Comparison of ENCODE assay signal across 21 mouse cellular contexts in the genomic region with DNA sequence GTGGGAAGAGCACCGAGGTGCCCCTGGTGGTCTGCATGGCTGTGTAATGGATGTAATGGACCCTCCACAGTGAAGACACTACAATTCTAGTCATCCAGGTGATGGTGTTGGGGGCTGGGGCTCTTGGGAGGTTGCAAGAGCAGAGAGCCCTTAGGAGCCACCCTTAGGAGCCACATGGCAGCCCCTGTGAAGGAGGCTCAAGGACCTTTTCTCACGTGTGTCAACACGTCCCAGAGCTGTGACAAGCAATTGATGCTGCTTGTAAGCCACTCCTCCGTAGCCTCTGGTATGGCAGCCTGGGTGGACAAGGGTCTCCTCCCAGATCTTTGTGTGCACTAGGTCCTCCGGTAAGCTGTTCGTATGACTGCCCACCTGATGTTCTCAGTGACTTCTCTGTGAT. TPM values are rescaled to one million over a fixed set of nuclear protein-coding genes. Genes with fewer than 3 reads are reported as not detected.
"Had no signal": no experiment of that assay in that cellular context is flagged by ENCODE, and none has a peak within 500 bp of the region (broad histone marks: within the 10 kb centered on the region; RNA-seq: fewer than 3 reads in every experiment).

No protein-coding gene starts in this region.

- DNase-seq: kidney, adult 2 months; kidney, postnatal 25 days; layer of hippocampus, adult 9-11 months; liver; midbrain, embryonic 14.5 days; retina, postnatal 1 day; right cerebral cortex, postnatal 25 days; spleen, adult 18-20 months; thymus, postnatal 25 days had no signal

- H3K4me1 ChIP-seq: liver, embryonic 12.5 days; liver, embryonic 15.5 days had no signal

- H3K9ac ChIP-seq: limb, embryonic 13.5 days; liver, embryonic 12.5 days; liver, embryonic 15.5 days; neural tube, embryonic 13.5 days; stomach, embryonic 15.5 days had no signal

- H3K4me3 ChIP-seq: layer of hippocampus, adult 2 months; limb, embryonic 10.5 days; limb, embryonic 13.5 days; liver, embryonic 12.5 days; liver, embryonic 15.5 days; myocyte; neural tube, embryonic 13.5 days; stomach, embryonic 15.5 days had no signal

- H3K27ac ChIP-seq: kidney, postnatal 0 days; layer of hippocampus, adult 2 months; limb, embryonic 10.5 days; limb, embryonic 13.5 days; liver, embryonic 12.5 days; liver, embryonic 15.5 days; neural tube, embryonic 13.5 days; stomach, embryonic 15.5 days had no signal

- H3K4me2 ChIP-seq: limb, embryonic 13.5 days; liver, embryonic 12.5 days; liver, embryonic 15.5 days; neural tube, embryonic 13.5 days; stomach, embryonic 15.5 days had no signal

- H3K9me3 ChIP-seq: limb, embryonic 10.5 days; limb, embryonic 13.5 days; liver, embryonic 15.5 days; neural tube, embryonic 13.5 days; stomach, embryonic 15.5 days had no signal

- H3K36me3 ChIP-seq: limb, embryonic 10.5 days; limb, embryonic 13.5 days; liver, embryonic 12.5 days; liver, embryonic 15.5 days; stomach, embryonic 15.5 days had no signal

- H3K27me3 ChIP-seq: liver, embryonic 12.5 days; liver, embryonic 15.5 days; neural tube, embryonic 13.5 days; stomach, embryonic 15.5 days had no signal

- ATAC-seq: intestine, postnatal 0 days; liver, embryonic 12.5 days had no signal

RNA-seq across cellular contexts. Expression of a gene that starts 37.1 kb away (rescaled TPM):
- total RNA-seq: monocyte, adult 5-6 weeks; neutrophil, adult 5-6 weeks had no signal
